Mouse (Mus musculus) thymus, adult 2 months (tissue): ENCODE data around the gene Lrch1.

Experiments
- CTCF ChIP-seq: fragments of 200-500 bp; IDR thresholded peaks from 2 replicates; pipeline ENCODE4 v1.5.1; 2012; ENCODE audit warnings: mild to moderate bottlenecking, control low read depth, low read length, moderate library complexity, borderline replicate concordance; ENCODE audit not compliant: control insufficient read depth, poor library complexity, insufficient read depth; ENCODE audit errors: extremely low read depth
- POLR2A ChIP-seq: fragments of 200-500 bp; IDR thresholded peaks from 2 replicates; pipeline ENCODE4 v1.6.1; 2012; ENCODE audit warnings: mild to moderate bottlenecking, low read length, control low read depth, moderate library complexity; ENCODE audit not compliant: control insufficient read depth, poor library complexity, insufficient read depth; ENCODE audit errors: extremely low read depth

DNA sequence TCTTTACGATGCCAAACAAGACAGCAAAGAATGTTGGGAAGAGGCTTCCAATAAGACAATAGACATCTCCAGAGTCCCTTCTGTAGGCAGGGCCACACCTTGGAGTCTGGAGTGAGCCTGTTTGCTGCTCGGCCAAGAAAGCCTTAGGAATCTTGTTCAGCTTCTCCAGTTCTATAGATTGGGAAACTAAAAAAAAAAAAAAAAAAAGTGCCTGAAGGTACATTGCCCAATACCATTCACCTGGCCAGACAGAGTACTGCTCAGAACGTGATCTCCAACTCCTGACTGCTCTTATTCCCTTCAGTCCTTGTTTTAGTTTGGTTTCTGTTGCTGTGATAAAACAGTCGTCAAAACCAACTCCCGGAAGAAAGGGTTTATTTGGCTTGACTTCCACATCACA, 12.9 kb upstream of the Lrch1 start:
- TF ChIP-seq POLR2A = no peak
- TF ChIP-seq CTCF = no peak
